Mouse (Mus musculus): ENCODE data around the gene Gm26920. TPM values are rescaled to one million over a fixed set of nuclear protein-coding genes. Genes with fewer than 3 reads are reported as not detected.
"Not testable (repeated sequence)": the region's sequence is repeated elsewhere in the genome, so short reads cannot be mapped to it uniquely, and the experiment has no call there.

Gene Gm26920
- polyA plus RNA-seq (2014; fragmentation: Nextera tagmentation; extraction: Ambion mirVana), result 0.32 and 0.43 TPM in 2 replicates

GRCm38 (mm10) chr7:30090092-30090969 is at the start of gene Gm26920, which contains the start of gene Zfp566:
TSS of gene Gm26920 (minus strand) at chr7:30090410.
TSS of gene Zfp566 (minus strand) at chr7:30090527.
- Histone ChIP-seq H3K4me2 (peak within 1 kb of the TSS; percentile 87), H3K4me1 (replicated peaks; ENCODE audit: control insufficient read depth, insufficient read depth, low read length) (peaks cover 15% of the 10 kb centered on the region; the same call in 1 of the 2 replicates), H3K4me3 (ENCODE audit: low read depth, low read length) (peak within 1 kb of the TSS; percentile 71), H3K27me3 (replicated peaks; ENCODE audit: control insufficient read depth, insufficient read depth, low read length) (no peaks in the 10 kb centered on the region), H3K9ac (ENCODE audit: low read depth, low read length) (peak within 1 kb of the TSS; percentile 77), H3K9me3 (ENCODE audit: control insufficient read depth, low read length) (no peaks in the 10 kb centered on the region), H3K36me3 (ENCODE audit: control insufficient read depth, insufficient read depth, low read length) (peaks cover 9% of the 10 kb centered on the region), H3K27ac (ENCODE audit: low read depth, low read length) (peak within 1 kb of the TSS; percentile 71)
- under 1% methylated on average over 40 of the region's 40 CpGs for WGBS
- peak; percentile 97 for DNase-seq (ENCODE audit: low spot score)
- peak; percentile 93 for ATAC-seq (replicated peaks; ENCODE audit: low FRiP score)

GRCm38 (mm10) chr7:30136826-30137225 is 46.6 kb upstream of the Gm26920 start:
- Histone ChIP-seq H3K4me2 (no peak overlapping the region), H3K27ac (ENCODE audit: low read depth, low read length) (no peak overlapping the region), H3K36me3 (ENCODE audit: control insufficient read depth, insufficient read depth, low read length) (peaks cover 22% of the 10 kb centered on the region), H3K4me1 (replicated peaks; ENCODE audit: control insufficient read depth, insufficient read depth, low read length) (no peaks in the 10 kb centered on the region), H3K9me3 (ENCODE audit: control insufficient read depth, low read length) (no peaks in the 10 kb centered on the region), H3K9ac (ENCODE audit: low read depth, low read length) (no peak overlapping the region), H3K27me3 (replicated peaks; ENCODE audit: control insufficient read depth, insufficient read depth, low read length) (no peaks in the 10 kb centered on the region), H3K4me3 (ENCODE audit: low read depth, low read length) (no peak overlapping the region)
- DNase-seq (ENCODE audit: low spot score) (no peak), ATAC-seq (replicated peaks; ENCODE audit: low FRiP score) (no peak)
- WGBS, result 89% methylated on average over 10 of the region's 10 CpGs

GRCm38 (mm10) chr7:30132396-30132795 is 42.2 kb upstream of the Gm26920 start:
- Histone ChIP-seq H3K9me3 (ENCODE audit: control insufficient read depth, low read length) (no peaks in the 10 kb centered on the region), H3K4me1 (replicated peaks; ENCODE audit: control insufficient read depth, insufficient read depth, low read length) (no peaks in the 10 kb centered on the region), H3K4me2 (no peak overlapping the region), H3K36me3 (ENCODE audit: control insufficient read depth, insufficient read depth, low read length) (peaks cover 39% of the 10 kb centered on the region), H3K9ac (ENCODE audit: low read depth, low read length) (no peak overlapping the region), H3K27ac (ENCODE audit: low read depth, low read length) (no peak overlapping the region), H3K27me3 (replicated peaks; ENCODE audit: control insufficient read depth, insufficient read depth, low read length) (no peaks in the 10 kb centered on the region), H3K4me3 (ENCODE audit: low read depth, low read length) (no peak overlapping the region)
- DNase-seq (ENCODE audit: low spot score), result no peak
- 83% methylated on average over 4 of the region's 4 CpGs for WGBS
- ATAC-seq (replicated peaks; ENCODE audit: low FRiP score), result no peak

GRCm38 (mm10) chr7:30129900-30130299 is 39.7 kb upstream of the Gm26920 start:
- Histone ChIP-seq H3K4me3 (ENCODE audit: low read depth, low read length) (no peak overlapping the region), H3K27ac (ENCODE audit: low read depth, low read length) (no peak overlapping the region), H3K36me3 (ENCODE audit: control insufficient read depth, insufficient read depth, low read length) (peaks cover 34% of the 10 kb centered on the region), H3K4me2 (no peak overlapping the region), H3K27me3 (replicated peaks; ENCODE audit: control insufficient read depth, insufficient read depth, low read length) (no peaks in the 10 kb centered on the region), H3K9ac (ENCODE audit: low read depth, low read length) (no peak overlapping the region), H3K9me3 (ENCODE audit: control insufficient read depth, low read length) (no peaks in the 10 kb centered on the region), H3K4me1 (replicated peaks; ENCODE audit: control insufficient read depth, insufficient read depth, low read length) (no peaks in the 10 kb centered on the region)
- no peak for DNase-seq (ENCODE audit: low spot score)
- no peak for ATAC-seq (replicated peaks; ENCODE audit: low FRiP score)
- 90% methylated on average over 8 of the region's 8 CpGs for WGBS

GRCm38 (mm10) chr7:30122188-30122530 is 31.9 kb upstream of the Gm26920 start:
- H3K4me1 ChIP-seq (replicated peaks; ENCODE audit: control insufficient read depth, insufficient read depth, low read length), result no peaks in the 10 kb centered on the region
- no peaks in the 10 kb centered on the region for H3K27me3 ChIP-seq (replicated peaks; ENCODE audit: control insufficient read depth, insufficient read depth, low read length)
- WGBS, result 7% methylated on average over 15 of the region's 15 CpGs
- H3K9me3 ChIP-seq (ENCODE audit: control insufficient read depth, low read length), result no peaks in the 10 kb centered on the region
- peak overlapping the region; percentile 89 for H3K9ac ChIP-seq (ENCODE audit: low read depth, low read length)
- DNase-seq (ENCODE audit: low spot score) (no peak), ATAC-seq (replicated peaks; ENCODE audit: low FRiP score) (no peak)
- H3K36me3 ChIP-seq (ENCODE audit: control insufficient read depth, insufficient read depth, low read length), result peaks cover 2% of the 10 kb centered on the region; the same call in 1 of the 2 replicates
- H3K4me2 ChIP-seq, result peak overlapping the region; percentile 84
- peak overlapping the region; percentile 67 for H3K4me3 ChIP-seq (ENCODE audit: low read depth, low read length)
- H3K27ac ChIP-seq (ENCODE audit: low read depth, low read length), result no peak overlapping the region

GRCm38 (mm10) chr7:30121308-30122187 is 31.3 kb upstream of the Gm26920 start, which contains the start of gene Zfp382:
TSS of gene Zfp382 (plus strand) at chr7:30121942.
- H3K27ac ChIP-seq (ENCODE audit: low read depth, low read length), result peak within 1 kb of the TSS; percentile 75
- peak within 1 kb of the TSS; percentile 84 for H3K4me2 ChIP-seq
- H3K36me3 ChIP-seq (ENCODE audit: control insufficient read depth, insufficient read depth, low read length), result no peaks in the 10 kb centered on the region
- no peaks in the 10 kb centered on the region; the same call in 1 of the 2 replicates for H3K9me3 ChIP-seq (ENCODE audit: control insufficient read depth, low read length)
- WGBS, result under 1% methylated on average over 61 of the region's 61 CpGs
- peak within 1 kb of the TSS; percentile 67 for H3K4me3 ChIP-seq (ENCODE audit: low read depth, low read length)
- no peaks in the 10 kb centered on the region for H3K4me1 ChIP-seq (replicated peaks; ENCODE audit: control insufficient read depth, insufficient read depth, low read length)
- DNase-seq (ENCODE audit: low spot score), result peak; percentile 93
- peak; percentile 96 for ATAC-seq (replicated peaks; ENCODE audit: low FRiP score)
- peak within 1 kb of the TSS; percentile 89 for H3K9ac ChIP-seq (ENCODE audit: low read depth, low read length)
- no peaks in the 10 kb centered on the region for H3K27me3 ChIP-seq (replicated peaks; ENCODE audit: control insufficient read depth, insufficient read depth, low read length)

- 91% methylated on average over 12 of the region's 12 CpGs for WGBS
- H3K27ac ChIP-seq (ENCODE audit: low read depth, low read length); DNase-seq (ENCODE audit: low spot score); H3K4me3 ChIP-seq (ENCODE audit: low read depth, low read length); H3K27me3 ChIP-seq (replicated peaks; ENCODE audit: control insufficient read depth, insufficient read depth, low read length); H3K4me1 ChIP-seq (replicated peaks; ENCODE audit: control insufficient read depth, insufficient read depth, low read length); H3K9ac ChIP-seq (ENCODE audit: low read depth, low read length); H3K36me3 ChIP-seq (ENCODE audit: control insufficient read depth, insufficient read depth, low read length); H3K4me2 ChIP-seq; ATAC-seq (replicated peaks; ENCODE audit: low FRiP score); H3K9me3 ChIP-seq (ENCODE audit: control insufficient read depth, low read length): not testable (repeated sequence)
Observed at GRCm38 (mm10) chr7:30117935-30118334, 27.7 kb upstream of the Gm26920 start.

GRCm38 (mm10) chr7:30116076-30116475 is 25.9 kb upstream of the Gm26920 start:
- Histone ChIP-seq H3K27me3 (replicated peaks; ENCODE audit: control insufficient read depth, insufficient read depth, low read length) (no peaks in the 10 kb centered on the region), H3K4me1 (replicated peaks; ENCODE audit: control insufficient read depth, insufficient read depth, low read length) (no peaks in the 10 kb centered on the region), H3K9ac (ENCODE audit: low read depth, low read length) (no peak overlapping the region), H3K36me3 (ENCODE audit: control insufficient read depth, insufficient read depth, low read length) (no peaks in the 10 kb centered on the region), H3K27ac (ENCODE audit: low read depth, low read length) (no peak overlapping the region), H3K4me3 (ENCODE audit: low read depth, low read length) (no peak overlapping the region), H3K9me3 (ENCODE audit: control insufficient read depth, low read length) (peaks cover 4% of the 10 kb centered on the region; the same call in 1 of the 2 replicates), H3K4me2 (no peak overlapping the region)
- ATAC-seq (replicated peaks; ENCODE audit: low FRiP score), result no peak
- WGBS, result 87% methylated on average over 5 of the region's 5 CpGs
- DNase-seq (ENCODE audit: low spot score), result no peak

Data from liver, embryonic 11.5 days (tissue).